Mouse (Mus musculus) granulocyte monocyte progenitor cell, adult 5-6 weeks (primary cell): ENCODE data around the gene Vstm5. TPM values are rescaled to one million over a fixed set of nuclear protein-coding genes. Genes with fewer than 3 reads are reported as not detected.
"Not testable (repeated sequence)": the region's sequence is repeated elsewhere in the genome, so short reads cannot be mapped to it uniquely, and the experiment has no call there.

Source experiments
- ATAC-seq: replicated peaks from 2 replicates; pipeline ENCODE4 v1.8.0; 2016; ENCODE audit warnings: mild to moderate bottlenecking, moderate TSS enrichment, inconsistent platforms; ENCODE audit not compliant: poor library complexity, severe bottlenecking
- total RNA-seq, 2 experiments: library from RNA; stranded (forward) in 1 of 2; stranded (reverse) in 1 of 2; fragments of 200-712, 200-1000 nt in 1 of 2; fragments of >200 nt in 1 of 2; fragmentation: Nextera tagmentation in 1 of 2; gene quantifications; 2 replicates each; pipeline ENCODE4 v1.2.3; 2014 to 2017

Vstm5 gene
- total RNA-seq, 2 experiments from 2014 or later = not detected

DNA sequence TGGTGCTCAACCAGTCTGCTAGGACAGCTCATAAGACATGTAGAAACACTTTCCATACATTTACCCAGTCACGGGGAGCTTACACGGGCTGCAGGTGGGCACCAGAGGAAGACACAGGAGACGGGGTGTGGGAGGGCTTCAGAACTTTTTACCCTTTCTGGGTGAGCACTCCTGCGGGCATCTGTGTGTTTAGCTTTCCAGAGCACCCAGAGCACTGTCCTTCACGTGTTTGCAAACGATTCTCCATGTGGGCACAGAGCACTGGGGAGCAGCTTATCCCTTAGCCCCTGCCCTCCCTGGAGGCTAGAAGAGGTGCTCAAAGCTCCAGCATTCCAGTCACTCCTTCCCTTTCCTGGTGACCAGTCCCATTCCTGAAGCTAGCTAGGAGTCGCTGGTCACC, 15.7 kb downstream of the Vstm5 start:
- no peak for ATAC-seq

DNA sequence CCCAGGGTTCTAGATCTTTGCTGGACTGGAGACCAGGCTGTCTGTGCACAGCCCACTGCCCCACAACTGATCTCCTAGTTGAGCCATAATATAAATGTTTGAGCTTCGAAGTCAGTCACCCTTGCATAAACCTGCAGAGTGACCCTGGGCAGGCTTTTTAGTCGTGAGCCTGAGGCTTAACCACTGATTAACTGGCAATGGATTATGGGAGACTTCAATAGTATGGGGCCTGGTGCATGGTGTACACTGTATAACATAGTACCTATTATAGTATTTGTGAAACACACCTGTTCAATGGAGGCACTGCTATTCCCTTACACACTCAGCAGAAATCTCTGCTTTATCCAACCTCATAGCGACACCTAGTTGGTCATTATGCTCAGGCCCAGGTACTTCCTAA, 17.4 kb downstream of the Vstm5 start:
- no peak for ATAC-seq

DNA sequence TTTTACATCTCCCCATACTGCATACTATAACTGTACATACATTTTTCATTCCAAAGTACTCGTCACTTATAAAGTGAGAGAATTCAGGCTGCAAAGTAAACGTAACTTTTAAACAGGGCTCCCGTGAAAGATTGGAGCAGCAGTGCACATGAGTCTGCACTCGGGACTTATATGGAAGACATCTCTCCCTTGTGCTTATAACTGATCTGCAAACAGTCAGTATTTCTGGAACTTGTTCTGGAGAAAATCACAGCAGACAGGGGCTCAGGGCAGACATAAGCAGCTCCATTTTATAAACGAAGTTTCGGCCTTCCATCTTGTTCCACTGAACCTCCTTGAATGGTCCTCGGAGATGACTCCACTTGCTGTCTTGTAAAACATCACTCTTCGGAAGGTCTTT, 23.1 kb downstream of the Vstm5 start:
- no peak for ATAC-seq

- ATAC-seq = no peak
Observed at GRCm38 (mm10) chr9:15263487-15263886, 24.6 kb downstream of the Vstm5 start.

DNA sequence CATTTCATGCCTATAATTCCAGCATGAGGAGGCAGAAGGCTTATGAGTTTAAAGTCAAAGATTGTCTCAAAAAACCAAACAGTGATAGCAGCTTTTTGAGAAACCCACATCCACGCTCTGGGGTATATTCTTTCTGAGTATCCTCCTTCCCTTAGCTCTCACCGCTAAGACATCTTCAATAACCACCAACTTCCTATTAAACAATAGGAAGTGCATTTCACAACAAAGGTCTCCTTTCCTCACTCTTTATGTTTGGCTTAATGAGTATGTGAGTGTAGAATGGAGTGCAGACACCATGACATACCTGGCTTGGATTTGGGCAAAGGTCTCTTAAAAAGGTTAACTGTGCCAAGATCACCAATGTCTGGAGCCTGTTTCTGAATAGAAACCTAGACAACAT, 35.1 kb downstream of the Vstm5 start:
- ATAC-seq = peak; percentile 78

DNA sequence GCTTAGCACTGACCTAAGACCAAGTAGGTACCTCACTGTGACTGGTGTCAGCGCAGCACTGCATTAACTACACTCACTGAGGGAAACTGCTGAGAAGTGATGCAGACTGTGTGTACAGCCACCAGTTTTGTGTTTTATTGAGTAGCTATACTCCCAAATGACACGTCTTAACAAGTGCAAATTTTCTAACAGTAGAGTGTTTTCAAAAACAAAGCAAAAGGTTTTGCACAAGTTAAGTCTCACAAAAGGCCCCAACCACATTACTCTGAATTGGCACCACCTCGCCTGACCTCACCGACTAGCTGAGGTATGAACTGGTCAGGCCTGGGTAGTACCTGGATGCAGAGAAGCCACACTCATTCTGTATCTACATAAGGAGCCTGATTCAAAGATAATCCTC, 38.0 kb downstream of the Vstm5 start:
- no peak for ATAC-seq

DNA sequence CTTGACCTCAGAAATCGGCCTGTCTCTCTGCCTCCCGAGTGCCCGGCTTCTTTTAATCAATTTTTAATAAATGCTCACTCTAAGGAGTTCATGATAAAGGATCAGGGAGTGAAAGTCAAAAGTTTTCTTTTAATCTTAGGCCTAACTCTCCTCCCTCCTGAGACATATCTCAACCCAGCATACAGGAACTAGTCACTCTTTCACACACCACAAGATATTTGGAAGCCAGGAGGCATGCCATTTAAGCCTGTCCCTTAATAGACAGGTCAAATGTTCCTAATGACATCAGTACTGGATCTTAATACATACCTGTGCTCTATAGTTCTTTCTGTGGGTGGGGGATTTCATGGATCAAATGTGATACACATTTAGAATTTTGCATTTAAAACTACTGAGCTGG, 39.5 kb downstream of the Vstm5 start:
- ATAC-seq = no peak

- no peak for ATAC-seq
Observed at GRCm38 (mm10) chr9:15279139-15279648, 40.3 kb downstream of the Vstm5 start.

DNA sequence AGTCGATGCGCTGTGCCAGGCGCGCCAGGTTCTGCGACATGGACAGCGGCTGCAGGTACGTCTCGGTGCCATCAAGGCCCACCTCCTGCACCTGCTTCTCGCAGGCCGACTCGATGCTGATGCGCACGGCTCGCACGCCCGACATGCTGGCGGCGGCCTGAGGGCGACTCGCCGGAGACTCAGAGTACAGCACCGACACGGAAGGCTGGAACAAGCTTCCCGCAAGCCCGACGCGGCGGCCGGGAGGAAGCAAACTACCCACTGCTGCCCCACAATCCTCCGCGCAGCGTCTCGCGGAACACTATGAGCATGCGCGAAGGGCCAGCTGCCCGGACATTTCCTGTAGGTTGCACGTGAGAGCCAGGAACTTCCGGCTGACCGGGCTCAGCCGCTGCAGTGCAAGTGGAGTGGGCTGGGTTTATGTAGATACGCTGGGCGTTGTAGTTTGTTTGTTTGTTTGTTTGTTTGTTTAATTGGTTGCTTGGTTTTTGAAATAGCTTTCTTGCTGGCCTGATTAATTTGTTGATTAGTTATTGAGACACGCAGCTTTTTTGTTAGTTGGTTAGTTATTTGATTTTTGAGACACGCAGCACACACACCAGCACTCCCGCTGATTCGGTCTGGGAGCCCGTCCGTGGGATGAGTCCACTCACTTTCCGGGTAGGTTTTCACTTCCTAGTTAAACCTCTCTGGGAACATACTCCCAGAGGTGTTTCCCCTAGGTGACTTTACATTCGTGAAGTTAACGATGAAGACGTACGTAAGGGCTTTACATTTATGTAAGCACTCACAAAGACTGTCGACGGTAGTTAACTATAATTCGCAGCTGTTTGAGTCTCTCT, 41.0 kb downstream of the Vstm5 start, which contains the start of gene Med17:
Gene Med17, minus strand, starts transcription at position 283 of the 842 bp plus-strand sequence.
- ATAC-seq = peak; percentile 93

DNA sequence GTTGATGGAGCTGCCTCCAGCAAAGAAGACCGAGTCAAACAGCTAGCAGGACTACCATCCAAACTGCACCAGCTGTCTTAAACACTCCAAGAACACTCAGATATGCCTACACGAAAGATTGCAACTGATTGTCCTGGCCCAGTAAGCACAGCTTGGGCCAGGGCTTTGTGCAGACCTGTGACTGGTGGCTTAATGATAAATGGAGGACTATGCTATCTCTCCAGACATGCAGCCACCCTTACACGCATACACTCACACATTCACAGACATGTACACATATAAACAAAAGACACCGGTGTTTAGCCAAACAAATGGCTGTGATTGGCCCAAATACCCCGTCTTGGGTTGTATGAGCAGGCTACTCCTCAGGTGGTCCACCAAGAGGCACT, 41.6 kb downstream of the Vstm5 start:
- ATAC-seq = no peak

DNA sequence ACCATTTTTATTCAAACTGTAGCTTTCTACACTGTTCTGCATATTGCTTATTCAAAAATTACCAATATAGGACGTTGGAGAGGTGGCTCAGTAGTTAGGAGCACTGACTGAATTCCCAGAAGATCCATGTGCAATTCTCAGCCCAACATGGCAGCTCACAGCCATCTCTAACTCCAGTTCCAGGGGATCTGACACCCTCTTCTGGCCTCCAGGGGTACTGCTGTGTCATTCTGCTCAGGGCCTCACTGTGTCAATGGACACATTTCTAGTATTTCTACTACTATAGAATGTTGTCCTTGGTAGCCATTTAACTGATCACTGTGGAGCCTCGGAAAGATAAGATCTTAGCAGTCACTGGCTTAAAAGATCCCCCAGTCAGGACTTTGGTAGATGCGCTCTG, 46.6 kb downstream of the Vstm5 start:
- ATAC-seq = peak; percentile 41

DNA sequence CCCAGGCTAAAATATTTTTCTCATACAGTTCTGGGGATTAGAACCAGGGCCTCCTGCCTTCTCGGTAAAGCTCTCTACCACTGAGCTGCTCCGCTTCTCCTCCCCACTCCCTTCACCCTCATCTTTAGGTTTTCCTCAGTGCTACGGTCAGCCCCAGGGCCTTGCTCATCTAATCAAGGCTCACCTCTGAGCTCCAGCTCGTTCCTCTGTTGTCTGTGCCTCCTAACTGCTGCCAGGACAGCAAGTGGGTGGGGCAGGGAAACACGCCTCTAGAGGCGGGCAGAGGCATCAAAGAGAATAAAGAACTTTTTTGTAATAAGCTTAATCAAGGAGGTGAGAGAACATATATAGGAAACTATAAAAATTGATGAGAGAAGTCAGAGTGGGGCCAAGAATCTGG, 49.0 kb downstream of the Vstm5 start:
- no peak for ATAC-seq

GRCm38 (mm10) chr9:15288402-15288801, 49.6 kb downstream of the Vstm5 start:
- ATAC-seq = no peak

GRCm38 (mm10) chr9:15289251-15289650, 50.4 kb downstream of the Vstm5 start:
- ATAC-seq = peak; percentile 96

- no peak for ATAC-seq
Observed at GRCm38 (mm10) chr9:15297112-15297511, 58.3 kb downstream of the Vstm5 start.

DNA sequence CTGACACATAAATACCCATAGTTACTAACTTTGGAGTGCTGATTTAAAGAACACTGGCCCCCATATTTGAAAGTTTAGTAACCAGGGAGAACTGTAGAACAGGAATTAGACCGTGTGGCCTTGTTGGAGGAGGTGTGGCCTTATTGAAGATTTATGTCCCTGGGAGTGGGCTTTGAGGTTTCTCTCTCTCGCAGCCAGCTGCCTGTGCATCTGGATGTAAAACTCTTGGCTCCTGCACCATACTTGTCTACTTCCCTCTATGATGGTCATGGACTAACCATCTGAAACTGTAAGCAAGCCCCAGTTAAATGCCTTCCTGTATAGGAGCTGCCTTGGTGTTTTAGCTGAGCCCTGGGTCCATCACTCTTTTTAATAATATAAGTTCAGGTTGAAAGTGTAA, 59.6 kb downstream of the Vstm5 start:
- peak; percentile 61 for ATAC-seq

DNA sequence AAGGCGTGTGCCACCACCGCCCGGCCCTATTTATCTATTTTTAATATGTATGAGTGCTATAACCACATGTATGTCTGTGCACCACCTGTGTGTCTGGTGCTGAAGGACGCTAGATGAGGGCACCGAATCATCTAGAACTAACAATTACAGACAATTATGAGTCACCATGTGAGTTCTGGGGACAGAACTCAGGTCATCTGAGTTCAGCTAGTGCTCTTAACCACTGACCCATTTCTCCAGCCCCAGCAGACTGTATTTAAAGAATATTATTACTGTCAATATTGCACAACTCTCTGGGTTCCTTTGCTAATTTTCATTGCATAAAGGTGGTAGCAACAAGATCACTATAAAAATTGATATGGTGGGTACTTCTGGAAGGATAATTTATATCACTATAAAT, 61.2 kb downstream of the Vstm5 start:
- ATAC-seq = peak; percentile 20; the same call in 1 of the 2 replicates

GRCm38 (mm10) chr9:15301399-15301798, 62.6 kb downstream of the Vstm5 start:
- peak; percentile 60 for ATAC-seq

- not testable (repeated sequence) for ATAC-seq
Observed at GRCm38 (mm10) chr9:15302006-15302405, 63.2 kb downstream of the Vstm5 start.

GRCm38 (mm10) chr9:15302881-15303280, 64.0 kb downstream of the Vstm5 start:
- ATAC-seq = no peak

GRCm38 (mm10) chr9:15305503-15306397, 66.9 kb downstream of the Vstm5 start, which contains the start of gene Taf1d:
Gene Taf1d (plus strand): TSS chr9:15306214.
- peak; percentile 87 for ATAC-seq
